Mouse (Mus musculus) limb, embryonic 13.5 days (tissue): ENCODE results near the gene Nt5c2. TPM values are rescaled to one million over a fixed set of nuclear protein-coding genes. Genes with fewer than 3 reads are reported as not detected.

Source experiments
- ATAC-seq: fragments of 200-750 bp; cut with Nextera tagmentation; 2 replicates; pipeline ENCODE4 v1.8.0; 2017; ENCODE audit warnings: low read depth, moderate number of reproducible peaks, moderate TSS enrichment; ENCODE audit not compliant: low FRiP score
- H3K27ac ChIP-seq: fragments of 300-500 bp; sonication (generic); 2 replicates; pipeline ENCODE4 v1.5.1; 2015; ENCODE audit warnings: inconsistent platforms, mild to moderate bottlenecking, moderate library complexity
- H3K27me3 ChIP-seq: fragments of 300-500 bp; sonication (generic); 2 replicates; pipeline ENCODE4 v1.6.1; 2015; ENCODE audit warnings: mild to moderate bottlenecking, inconsistent platforms
- H3K36me3 ChIP-seq: fragments of 300-500 bp; sonication (generic); 2 replicates; pipeline ENCODE4 v1.6.1; 2015; ENCODE audit warnings: inconsistent platforms, mild to moderate bottlenecking, moderate library complexity
- H3K4me1 ChIP-seq: fragments of 300-500 bp; sonication (generic); 2 replicates; pipeline ENCODE4 v1.6.1; 2015; ENCODE audit warnings: inconsistent platforms
- H3K4me2 ChIP-seq: fragments of 300-500 bp; sonication (generic); replicated peaks from 2 replicates; pipeline ENCODE4 v1.6.1; 2015; ENCODE audit warnings: inconsistent platforms, mild to moderate bottlenecking, moderate library complexity
- H3K4me3 ChIP-seq: fragments of 300-500 bp; sonication (generic); 2 replicates; pipeline ENCODE4 v1.5.1; 2015; ENCODE audit warnings: moderate library complexity, mild to moderate bottlenecking, inconsistent platforms
- H3K9ac ChIP-seq: fragments of 300-500 bp; sonication (generic); 2 replicates; pipeline ENCODE4 v1.6.1; 2015; ENCODE audit warnings: mild to moderate bottlenecking, inconsistent platforms
- H3K9me3 ChIP-seq: fragments of 300-500 bp; sonication (generic); 2 replicates; pipeline ENCODE4 v1.6.1; 2016; ENCODE audit warnings: inconsistent platforms
- WGBS: fragments of 180-500 bp; shearing (Covaris S2); methylation state at CpG from one replicate; pipeline ENCODE4 v1.1.7; 2015; 5-methylcytosine and 5-hydroxymethylcytosine counted together
- polyA plus RNA-seq: library from polyadenylated mRNA; unstranded; fragments of >200 nt; fragmentation: Nextera tagmentation; extraction: Ambion mirVana; gene quantifications from 2 replicates; pipeline ENCODE4 v1.2.1, GENCODE M21; 2015

Nt5c2 gene
- polyA plus RNA-seq, 1 experiment from 2014 or later = 86.8 TPM

GRCm38 (mm10) chr19:46960101-46961046 lies 54.6 kb downstream of the Nt5c2 start:
- peak overlapping the region; percentile 65 for H3K4me2 ChIP-seq
- H3K9ac ChIP-seq = peak overlapping the region; percentile 94
- H3K4me3 ChIP-seq = peak overlapping the region; percentile 76
- H3K27ac ChIP-seq = 0 out of 2 replicates have a peak overlapping the region, but pooled peaks have one; percentile 98
- H3K36me3 ChIP-seq = no peaks in the 10 kb centered on the region
- ATAC-seq = no peak
- peaks cover 39% of the 10 kb centered on the region for H3K4me1 ChIP-seq
- no peaks in the 10 kb centered on the region for H3K27me3 ChIP-seq
- H3K9me3 ChIP-seq = no peaks in the 10 kb centered on the region
- 70% methylated on average over 13 of the region's 13 CpGs for WGBS

- peak overlapping the region; percentile 65 for H3K4me2 ChIP-seq
- peaks cover 39% of the 10 kb centered on the region for H3K4me1 ChIP-seq
- 64% methylated on average over 3 of the region's 3 CpGs for WGBS
- no peak overlapping the region for H3K4me3 ChIP-seq
- no peak overlapping the region for H3K27ac ChIP-seq
- H3K9ac ChIP-seq = no peak overlapping the region
- no peaks in the 10 kb centered on the region for H3K9me3 ChIP-seq
- H3K36me3 ChIP-seq = no peaks in the 10 kb centered on the region
- no peaks in the 10 kb centered on the region for H3K27me3 ChIP-seq
- no peak for ATAC-seq
Measured at GRCm38 (mm10) chr19:46959536-46959935, 55.4 kb downstream of the Nt5c2 start.

DNA sequence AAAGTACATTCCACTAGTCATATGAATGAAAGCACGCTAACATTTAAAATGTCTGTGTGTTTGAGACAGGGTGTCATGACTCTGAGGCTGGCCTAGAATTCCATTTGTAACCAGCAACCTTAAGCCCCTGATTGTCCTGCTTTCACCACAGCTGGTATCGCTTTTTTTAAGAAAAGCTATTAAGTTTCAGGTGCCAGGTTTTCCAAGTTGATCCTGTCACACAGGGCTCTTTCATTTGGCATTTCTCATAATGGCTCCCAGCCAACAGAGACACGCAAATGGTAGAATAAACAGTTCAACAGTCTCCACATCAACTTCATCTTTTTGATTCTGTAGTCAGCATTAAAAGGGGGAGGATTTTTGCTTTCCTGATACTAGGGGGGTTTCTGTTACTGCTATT lies 56.4 kb downstream of the Nt5c2 start:
- 0 out of 2 replicates have a peak overlapping the region, but pooled peaks have one; percentile 18 for H3K27ac ChIP-seq
- H3K27me3 ChIP-seq = no peaks in the 10 kb centered on the region
- no peak for ATAC-seq
- H3K4me1 ChIP-seq = peaks cover 42% of the 10 kb centered on the region
- 50% methylated on average over 3 of the region's 3 CpGs for WGBS
- no peak overlapping the region for H3K9ac ChIP-seq
- no peak overlapping the region for H3K4me2 ChIP-seq
- H3K4me3 ChIP-seq = no peak overlapping the region
- no peaks in the 10 kb centered on the region for H3K9me3 ChIP-seq
- no peaks in the 10 kb centered on the region for H3K36me3 ChIP-seq

DNA sequence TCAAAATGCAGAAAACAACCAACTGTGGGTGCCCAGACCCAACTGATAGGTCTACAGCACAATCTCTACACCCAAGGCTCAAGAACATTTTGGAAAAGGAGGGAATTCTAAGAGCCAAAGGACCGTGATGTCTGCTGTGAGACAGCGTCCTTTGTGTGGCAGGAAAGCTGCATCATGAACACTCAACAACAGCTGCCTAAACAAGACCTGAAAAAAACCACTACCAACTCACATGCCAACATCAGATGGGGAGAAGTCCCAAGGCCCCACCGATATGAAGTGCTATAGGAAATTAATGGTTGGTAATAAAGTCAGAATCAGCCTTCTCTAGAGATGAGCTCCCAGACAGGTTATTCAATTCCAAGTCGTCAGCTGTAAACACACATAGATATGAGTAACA lies 57.0 kb downstream of the Nt5c2 start:
- 76% methylated on average over 4 of the region's 4 CpGs for WGBS
- Histone ChIP-seq H3K27me3 (no peaks in the 10 kb centered on the region), H3K4me1 (peaks cover 43% of the 10 kb centered on the region), H3K9ac (no peak overlapping the region), H3K36me3 (no peaks in the 10 kb centered on the region), H3K4me2 (no peak overlapping the region), H3K9me3 (no peaks in the 10 kb centered on the region), H3K4me3 (no peak overlapping the region), H3K27ac (no peak overlapping the region)
- ATAC-seq = no peak

- H3K27me3 ChIP-seq = no peaks in the 10 kb centered on the region
- H3K4me1 ChIP-seq = peaks cover 39% of the 10 kb centered on the region
- WGBS = 90% methylated on average over 5 of the region's 5 CpGs
- no peaks in the 10 kb centered on the region for H3K9me3 ChIP-seq
- H3K27ac ChIP-seq = no peak overlapping the region
- H3K36me3 ChIP-seq = no peaks in the 10 kb centered on the region; the same call in 1 of the 2 replicates
- ATAC-seq = no peak
- H3K9ac ChIP-seq = no peak overlapping the region
- H3K4me3 ChIP-seq = no peak overlapping the region
- H3K4me2 ChIP-seq = no peak overlapping the region
Measured at GRCm38 (mm10) chr19:46957001-46957400, 58.0 kb downstream of the Nt5c2 start.

GRCm38 (mm10) chr19:46956410-46956809 lies 58.5 kb downstream of the Nt5c2 start:
- no peak for ATAC-seq
- H3K27me3 ChIP-seq = no peaks in the 10 kb centered on the region
- peaks cover 39% of the 10 kb centered on the region for H3K4me1 ChIP-seq
- H3K9ac ChIP-seq = no peak overlapping the region
- H3K36me3 ChIP-seq = no peaks in the 10 kb centered on the region; the same call in 1 of the 2 replicates
- H3K4me3 ChIP-seq = no peak overlapping the region
- no peak overlapping the region for H3K4me2 ChIP-seq
- no peaks in the 10 kb centered on the region for H3K9me3 ChIP-seq
- WGBS = 75% methylated on average over 2 of the region's 2 CpGs
- H3K27ac ChIP-seq = no peak overlapping the region

- H3K4me3 ChIP-seq = no peak overlapping the region
- no peak for ATAC-seq
- 95% methylated on average over 4 of the region's 4 CpGs for WGBS
Measured at GRCm38 (mm10) chr19:46955630-46956029, 59.3 kb downstream of the Nt5c2 start.

DNA sequence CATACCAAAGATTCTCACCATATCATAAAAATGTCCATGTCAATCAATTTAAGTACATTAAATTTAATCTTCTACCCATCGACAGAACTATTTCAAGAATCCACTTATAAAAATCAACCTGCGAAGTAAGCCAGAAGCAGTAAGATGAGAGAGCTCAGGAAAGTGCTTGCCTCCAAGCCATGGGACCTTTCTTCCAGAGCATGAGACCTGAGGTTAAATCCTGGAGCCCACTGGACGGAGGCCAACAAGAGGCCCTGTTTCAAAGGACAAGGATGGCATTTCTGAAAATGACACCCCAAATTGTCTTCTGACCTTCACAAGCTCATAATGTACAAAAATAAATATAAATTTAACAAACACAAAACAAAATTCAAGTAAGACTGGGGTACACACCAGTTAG lies 61.4 kb downstream of the Nt5c2 start:
- peaks cover 17% of the 10 kb centered on the region for H3K36me3 ChIP-seq
- H3K4me2 ChIP-seq = no peak overlapping the region
- H3K27ac ChIP-seq = no peak overlapping the region
- H3K4me3 ChIP-seq = no peak overlapping the region
- H3K9me3 ChIP-seq = no peaks in the 10 kb centered on the region
- H3K9ac ChIP-seq = no peak overlapping the region
- no peaks in the 10 kb centered on the region for H3K27me3 ChIP-seq
- no peak for ATAC-seq
- peaks cover 18% of the 10 kb centered on the region for H3K4me1 ChIP-seq
- WGBS = 62% methylated on average over 3 of the region's 3 CpGs

More at GRCm38 (mm10) chr19:46955630-46956029, 59.3 kb downstream of the Nt5c2 start:
- Histone ChIP-seq H3K27ac (no peak overlapping the region), H3K4me2 (no peak overlapping the region), H3K9me3 (no peaks in the 10 kb centered on the region), H3K36me3 (no peaks in the 10 kb centered on the region; the same call in 1 of the 2 replicates), H3K9ac (no peak overlapping the region), H3K27me3 (no peaks in the 10 kb centered on the region), H3K4me1 (peaks cover 36% of the 10 kb centered on the region)

GRCm38 (mm10) chr19:46952986-46953385 lies 62.0 kb downstream of the Nt5c2 start:
- ATAC-seq = no peak
- no peaks in the 10 kb centered on the region for H3K9me3 ChIP-seq
- peaks cover 20% of the 10 kb centered on the region for H3K36me3 ChIP-seq
- no peak overlapping the region for H3K4me2 ChIP-seq
- H3K4me1 ChIP-seq = peaks cover 15% of the 10 kb centered on the region
- H3K4me3 ChIP-seq = no peak overlapping the region
- H3K9ac ChIP-seq = no peak overlapping the region
- no peaks in the 10 kb centered on the region for H3K27me3 ChIP-seq
- 68% methylated on average over 5 of the region's 5 CpGs for WGBS
- peak overlapping the region; percentile 33; the same call in 1 of the 2 replicates for H3K27ac ChIP-seq

DNA sequence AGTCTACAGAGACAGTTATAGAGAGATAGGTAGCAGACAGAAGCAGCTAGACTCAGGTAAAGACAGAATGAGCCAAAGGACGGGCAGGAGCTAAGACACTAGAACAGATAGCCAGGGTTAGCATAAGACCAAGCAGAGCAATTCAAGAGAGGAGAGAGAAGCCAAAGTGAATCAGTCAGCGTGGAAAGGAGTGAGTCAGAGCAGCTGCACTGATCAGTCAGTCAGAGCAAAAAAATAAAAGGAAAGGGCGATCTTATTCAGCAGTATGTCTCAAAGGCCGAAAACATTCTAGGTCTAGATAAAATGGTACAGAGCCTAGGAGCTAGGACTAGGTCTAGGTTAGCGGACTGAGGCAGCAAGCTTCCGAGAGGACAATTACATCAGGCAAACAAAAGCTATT lies 70.6 kb downstream of the Nt5c2 start:
- Histone ChIP-seq H3K27ac (no peak overlapping the region), H3K9me3 (no peaks in the 10 kb centered on the region), H3K36me3 (peaks cover 20% of the 10 kb centered on the region), H3K4me2 (no peak overlapping the region), H3K4me3 (no peak overlapping the region), H3K27me3 (no peaks in the 10 kb centered on the region), H3K9ac (no peak overlapping the region), H3K4me1 (no peaks in the 10 kb centered on the region)
- ATAC-seq = no peak
- 92% methylated on average over 6 of the region's 6 CpGs for WGBS

DNA sequence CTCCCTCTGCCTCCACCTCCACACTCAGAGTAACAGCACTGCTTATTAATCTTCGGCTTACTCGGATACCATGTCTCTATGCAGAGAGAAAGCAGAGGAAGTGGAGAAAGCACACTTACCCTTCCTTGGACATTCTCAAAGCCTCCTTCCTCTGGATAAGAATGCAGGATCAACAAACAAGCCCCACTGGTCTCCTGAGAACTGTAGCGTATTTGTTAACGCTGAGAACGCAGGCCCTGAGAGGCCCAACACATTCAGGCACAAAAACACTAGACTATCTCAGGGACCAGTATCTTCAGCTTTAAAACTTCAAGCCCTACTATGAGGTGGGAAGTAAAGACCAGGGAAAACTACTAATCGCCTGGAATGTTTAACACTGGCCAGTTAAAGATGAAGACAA lies 77.8 kb downstream of the Nt5c2 start:
- Histone ChIP-seq H3K4me2 (no peak overlapping the region), H3K9me3 (no peaks in the 10 kb centered on the region), H3K4me3 (no peak overlapping the region), H3K27me3 (no peaks in the 10 kb centered on the region), H3K9ac (no peak overlapping the region), H3K4me1 (peaks cover 9% of the 10 kb centered on the region; the same call in 1 of the 2 replicates), H3K36me3 (peaks cover 8% of the 10 kb centered on the region), H3K27ac (peak overlapping the region; percentile 48; the same call in 1 of the 2 replicates)
- no peak for ATAC-seq
- WGBS = 65% methylated on average over 6 of the region's 6 CpGs

GRCm38 (mm10) chr19:46934025-46934424 lies 80.9 kb downstream of the Nt5c2 start:
- Histone ChIP-seq H3K4me2 (no peak overlapping the region), H3K4me3 (no peak overlapping the region), H3K27ac (no peak overlapping the region), H3K27me3 (no peaks in the 10 kb centered on the region), H3K4me1 (peaks cover 17% of the 10 kb centered on the region), H3K9ac (no peak overlapping the region), H3K36me3 (no peaks in the 10 kb centered on the region), H3K9me3 (no peaks in the 10 kb centered on the region)
- 82% methylated on average over 4 of the region's 4 CpGs for WGBS
- no peak for ATAC-seq
